Mouse (Mus musculus) gastrocnemius, adult 8-10 months (tissue): Measurements from ENCODE around the gene Sspo. TPM values are rescaled to one million over a fixed set of nuclear protein-coding genes. Genes with fewer than 3 reads are reported as not detected.

Experiments used
- DNase-seq, 2 experiments: peaks; one replicate each; pipeline ENCODE4 v3.0.0; 2022; ENCODE audit warnings: low spot score in 2 of 2
- total RNA-seq, 4 experiments: library from RNA; stranded (reverse); gene quantifications; 2 replicates each; pipeline ENCODE4 v1.2.4; 2022

Gene Sspo
- 1 to 10 TPM in 1 of 4 experiments, under 1 TPM in 3; 0.24 to 1.1 (median 0.37) TPM for total RNA-seq

GRCm38 (mm10) chr6:48447929-48448328, at the start of gene Sspo:
Gene Sspo (plus strand): TSS chr6:48448229.
- no peak for DNase-seq

DNA sequence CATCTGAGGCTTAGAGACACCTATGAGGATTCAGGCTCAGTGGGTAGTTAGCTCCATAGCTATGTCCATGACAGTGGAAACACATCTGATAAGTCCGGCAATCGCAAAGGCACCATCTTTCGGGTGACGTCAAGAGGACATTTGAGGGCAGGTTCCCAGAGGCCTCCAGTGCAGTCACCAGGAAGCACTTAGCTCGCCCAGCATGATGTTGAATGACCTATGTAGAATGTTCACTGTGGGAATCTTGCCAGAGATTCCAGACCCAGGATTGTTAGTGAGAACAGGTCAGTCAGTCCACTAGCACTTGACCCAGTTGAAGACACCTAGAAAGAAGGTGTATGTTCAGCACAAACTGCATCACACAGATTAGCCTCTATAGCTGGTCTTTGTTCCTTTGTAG, 48.1 kb upstream of the Sspo start:
- no peak for DNase-seq

- DNase-seq = no peak
Observed at GRCm38 (mm10) chr6:48404071-48404470, 44.0 kb upstream of the Sspo start.

DNA sequence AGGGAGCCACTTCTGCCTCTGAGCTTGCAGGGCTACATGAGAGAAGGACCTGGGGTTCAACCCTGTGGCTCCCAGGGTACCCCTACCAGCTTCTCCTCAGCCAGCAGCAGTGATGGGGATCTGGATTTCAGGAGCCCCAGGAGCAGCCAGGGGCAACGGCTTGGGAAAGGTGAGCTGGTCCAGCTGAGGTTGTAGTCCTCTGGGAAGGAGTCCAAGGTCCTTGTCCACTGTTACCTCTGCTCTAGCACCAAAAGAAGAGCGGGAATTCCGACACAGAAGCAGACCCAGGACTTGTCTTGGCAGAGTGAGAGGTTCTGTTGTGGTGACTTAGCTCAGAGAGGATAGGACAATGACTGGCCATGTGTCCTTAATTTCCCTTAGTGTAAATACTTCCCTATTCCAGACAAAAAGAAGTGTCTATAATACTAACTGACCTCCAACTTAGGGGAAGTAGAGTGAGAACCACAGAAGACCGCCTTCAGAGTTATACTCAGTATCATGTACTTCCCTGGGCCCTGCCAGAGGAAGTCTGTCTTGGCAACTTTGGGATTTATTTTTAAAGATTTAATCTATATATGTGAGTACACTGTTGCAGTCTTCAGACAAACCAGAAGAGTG, 38.2 kb upstream of the Sspo start:
- DNase-seq = no peak

GRCm38 (mm10) chr6:48410551-48410950, 37.5 kb upstream of the Sspo start:
- DNase-seq = peak; percentile 28 to 65

DNA sequence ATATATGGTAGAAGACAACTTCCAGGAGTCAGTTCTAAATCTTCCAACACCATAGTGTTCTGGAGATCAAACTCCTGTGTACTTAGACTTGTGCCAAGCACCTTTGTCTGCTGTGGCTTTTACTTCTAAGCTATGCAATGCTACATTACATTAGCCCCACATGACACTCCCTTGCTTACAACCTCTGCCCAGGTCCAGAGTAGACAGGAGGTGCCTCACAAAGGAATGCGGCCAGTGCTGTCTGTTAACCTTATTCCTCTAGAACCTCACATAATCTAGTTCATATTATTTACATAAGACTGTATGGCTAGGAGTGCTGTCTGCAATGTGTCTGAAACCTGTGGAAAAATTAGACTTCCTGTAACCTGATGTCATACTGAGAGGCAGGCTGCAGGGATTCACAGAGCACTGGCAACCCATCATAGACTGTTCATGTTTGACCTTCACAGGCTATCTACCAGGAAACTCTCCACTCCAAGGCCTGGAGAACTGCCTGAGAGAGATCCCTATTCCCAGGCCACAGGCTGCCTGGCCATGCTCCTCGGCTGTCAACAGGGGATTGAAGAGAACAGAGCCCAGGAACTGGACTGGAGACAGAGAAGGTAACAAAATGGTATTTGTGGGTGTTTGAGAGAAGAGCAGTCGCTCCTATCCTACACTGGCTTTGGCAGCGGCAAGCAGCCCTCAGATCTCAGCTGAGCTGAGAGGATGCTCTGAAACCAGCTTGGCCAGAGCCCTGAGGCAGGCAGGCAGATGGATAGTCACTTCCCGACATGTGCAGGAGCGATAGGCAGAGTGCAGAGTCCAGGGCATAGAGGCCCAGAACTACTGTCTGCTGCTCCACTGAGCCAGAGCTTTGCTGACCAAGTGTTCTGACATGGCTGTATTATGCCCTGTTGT, 36.6 kb upstream of the Sspo start:
- DNase-seq = peak in 1 of 2 experiments; percentile 53

DNA sequence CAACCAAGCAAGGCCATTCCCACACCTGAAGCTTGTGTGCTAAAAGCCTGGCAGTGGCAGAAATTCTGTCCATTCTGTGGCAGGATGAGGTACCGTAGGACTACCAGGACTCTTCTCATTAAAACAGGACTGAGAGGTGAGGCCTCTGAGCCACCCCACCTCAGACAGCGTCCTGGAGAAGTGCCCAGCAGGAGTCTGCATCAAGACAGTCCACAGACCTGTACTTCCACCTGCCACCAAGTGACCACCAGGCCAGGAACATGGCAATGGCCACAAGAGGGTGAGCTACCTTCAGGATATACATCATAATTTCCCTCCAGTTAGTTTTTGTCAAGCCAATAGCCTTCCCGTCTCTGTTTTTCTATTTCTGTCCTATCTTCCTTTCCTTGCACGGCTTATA, 35.9 kb upstream of the Sspo start:
- no peak for DNase-seq

DNA sequence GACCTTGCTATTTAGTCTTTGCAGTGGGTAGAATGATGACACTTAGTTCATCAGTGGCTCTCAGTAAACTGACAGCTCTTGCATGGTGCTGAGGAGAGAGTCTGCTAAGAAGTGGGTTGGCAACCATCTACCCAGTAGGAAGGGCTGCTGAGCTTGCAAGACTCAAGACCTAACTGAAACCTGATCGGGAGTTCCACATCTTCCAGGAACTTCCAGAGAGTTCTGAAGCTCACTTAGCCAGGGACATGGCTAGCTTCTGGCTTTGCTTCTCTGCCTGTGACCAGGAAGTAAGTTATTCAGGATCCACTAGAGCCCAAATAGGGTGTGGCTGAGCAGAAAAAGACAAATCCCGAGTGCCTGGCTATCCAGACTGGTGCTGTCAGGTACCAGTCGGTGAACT, 35.4 kb upstream of the Sspo start:
- no peak for DNase-seq

GRCm38 (mm10) chr6:48413081-48413480, 34.9 kb upstream of the Sspo start:
- DNase-seq = peak in 1 of 2 experiments; percentile 5

GRCm38 (mm10) chr6:48414886-48415285, 33.1 kb upstream of the Sspo start:
- DNase-seq = peak in 1 of 2 experiments; percentile 1

GRCm38 (mm10) chr6:48415636-48416035, 32.4 kb upstream of the Sspo start:
- DNase-seq = no peak

GRCm38 (mm10) chr6:48416486-48416885, 31.5 kb upstream of the Sspo start:
- DNase-seq = no peak

GRCm38 (mm10) chr6:48420647-48421046, 27.4 kb upstream of the Sspo start:
- no peak for DNase-seq

GRCm38 (mm10) chr6:48423336-48423735, 24.7 kb upstream of the Sspo start:
- no peak for DNase-seq

- DNase-seq = no peak
Observed at GRCm38 (mm10) chr6:48424074-48424473, 24.0 kb upstream of the Sspo start.

DNA sequence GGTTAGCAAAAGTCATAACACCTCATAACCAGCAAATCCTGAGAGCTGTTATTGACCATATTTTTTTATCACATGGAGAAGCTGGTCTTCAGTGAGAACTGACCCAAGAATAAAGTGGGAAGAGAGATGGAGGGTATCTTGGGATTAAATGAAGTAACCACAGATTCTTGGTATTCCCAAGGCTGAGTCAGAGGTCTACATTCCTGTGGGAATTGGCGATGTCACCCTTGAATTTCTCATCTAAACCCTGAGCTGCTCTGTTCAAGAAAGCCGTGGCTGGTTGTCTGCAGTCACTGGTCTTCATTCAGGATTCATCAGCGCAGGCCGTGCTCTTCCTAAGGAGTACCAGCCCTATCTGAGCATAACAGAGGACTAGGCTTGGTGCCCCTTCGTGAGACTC, 21.1 kb upstream of the Sspo start:
- no peak for DNase-seq

DNA sequence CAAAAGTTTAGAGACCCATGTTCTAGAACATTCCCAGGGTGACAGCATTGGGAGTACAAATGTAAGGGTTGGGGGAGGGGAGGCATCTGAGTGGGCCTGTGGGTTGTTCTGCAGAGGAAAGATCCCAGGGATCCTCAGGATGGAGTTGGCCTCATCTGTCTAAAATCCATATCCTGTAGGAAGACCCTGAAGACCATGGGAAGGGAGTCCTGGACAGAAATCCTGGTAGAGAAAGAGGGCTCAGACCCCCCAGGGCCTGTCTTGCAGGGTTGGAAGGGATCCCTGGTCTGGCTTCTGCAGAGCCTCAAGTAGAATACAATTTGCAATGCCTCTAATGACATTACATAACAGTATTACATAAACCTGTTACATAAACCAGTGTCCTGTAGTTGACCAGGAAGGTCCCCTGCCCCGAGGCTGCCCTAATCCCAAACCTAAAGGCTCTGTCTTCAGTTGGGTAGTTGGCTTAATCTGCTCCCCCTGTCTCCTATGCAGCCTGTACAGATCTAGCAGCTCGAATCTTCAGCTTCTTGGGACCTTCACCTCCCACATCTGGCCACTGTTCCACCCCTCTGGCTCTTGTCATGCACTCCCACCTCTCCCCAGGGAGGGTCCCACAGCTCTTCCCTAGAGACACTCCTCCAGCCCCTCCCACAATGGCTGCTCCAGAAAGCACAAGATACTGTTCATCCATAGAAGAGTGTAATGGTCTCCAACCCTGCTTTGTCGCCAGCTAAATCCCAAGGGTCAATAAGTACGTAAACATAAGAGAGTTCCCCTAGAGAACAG, 19.1 kb upstream of the Sspo start:
- no peak for DNase-seq

DNA sequence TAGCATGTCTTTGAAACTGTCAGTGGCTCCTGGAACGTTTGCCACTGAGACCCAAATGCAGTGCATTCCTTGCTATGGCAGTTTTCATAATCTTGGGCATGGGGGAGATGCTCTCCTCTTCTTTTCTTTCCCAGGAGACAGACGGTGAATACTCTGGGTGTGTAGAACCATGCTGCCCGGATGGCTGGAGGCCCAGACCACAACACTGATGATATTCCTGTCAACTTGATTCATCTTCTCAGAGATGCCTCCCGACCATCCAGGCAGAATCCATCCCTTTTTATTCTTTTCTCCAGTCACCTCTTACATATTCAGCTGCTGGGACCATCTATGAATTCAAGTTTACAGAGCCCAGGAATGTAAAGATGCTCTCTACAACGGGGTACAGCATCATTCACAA, 17.3 kb upstream of the Sspo start:
- no peak for DNase-seq

GRCm38 (mm10) chr6:48432893-48433816, 14.9 kb upstream of the Sspo start:
- DNase-seq = no peak

DNA sequence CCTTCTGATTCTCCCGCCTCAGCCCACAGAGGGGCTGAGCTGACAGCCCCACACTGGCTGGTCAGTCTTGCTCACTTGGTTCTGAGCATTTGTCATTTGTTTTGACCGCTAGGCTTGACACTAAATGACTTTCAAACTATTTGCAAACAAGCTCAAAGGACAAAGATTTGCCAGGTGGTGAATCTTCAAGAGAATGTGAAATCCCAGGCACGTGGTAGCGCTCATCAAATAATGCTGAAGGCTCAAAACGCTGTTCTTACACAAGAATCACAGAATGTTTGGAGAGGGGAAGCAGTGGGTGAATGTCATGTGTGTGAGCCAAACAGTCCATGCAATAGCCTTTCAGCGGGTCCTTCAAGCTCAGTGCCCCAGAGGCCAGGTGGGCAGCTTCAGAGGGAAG, 13.4 kb upstream of the Sspo start:
- no peak for DNase-seq

DNA sequence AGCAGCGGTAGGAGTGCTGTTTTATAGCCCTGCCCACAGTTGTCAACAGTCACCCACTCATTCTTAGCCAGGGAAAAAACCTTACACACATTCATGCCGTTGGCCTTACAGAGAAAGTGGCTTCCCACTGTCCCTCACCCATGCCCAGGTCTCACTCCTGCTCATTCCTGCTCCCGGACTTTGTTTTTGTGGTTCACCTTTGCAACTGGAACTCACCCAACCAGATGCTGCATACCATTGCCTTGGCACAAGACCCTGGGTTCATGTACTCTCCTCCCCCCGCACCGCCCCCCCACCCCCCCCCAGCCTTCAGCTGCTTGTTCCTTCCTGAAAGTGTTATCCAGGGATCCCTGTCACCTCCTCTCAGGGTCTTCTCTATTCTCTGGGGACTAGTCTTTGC, 12.9 kb upstream of the Sspo start:
- DNase-seq = no peak
